Mouse (Mus musculus): ENCODE results near the gene Gm21852. TPM values are rescaled to one million over a fixed set of nuclear protein-coding genes. Genes with fewer than 3 reads are reported as not detected.
"Not testable (repeated sequence)": the region's sequence is repeated elsewhere in the genome, so short reads cannot be mapped to it uniquely, and the experiment has no call there.

The Gm21852 gene
- not detected in 2 replicates for polyA plus RNA-seq (2015; fragmentation: Nextera tagmentation; extraction: Ambion mirVana)

DNA sequence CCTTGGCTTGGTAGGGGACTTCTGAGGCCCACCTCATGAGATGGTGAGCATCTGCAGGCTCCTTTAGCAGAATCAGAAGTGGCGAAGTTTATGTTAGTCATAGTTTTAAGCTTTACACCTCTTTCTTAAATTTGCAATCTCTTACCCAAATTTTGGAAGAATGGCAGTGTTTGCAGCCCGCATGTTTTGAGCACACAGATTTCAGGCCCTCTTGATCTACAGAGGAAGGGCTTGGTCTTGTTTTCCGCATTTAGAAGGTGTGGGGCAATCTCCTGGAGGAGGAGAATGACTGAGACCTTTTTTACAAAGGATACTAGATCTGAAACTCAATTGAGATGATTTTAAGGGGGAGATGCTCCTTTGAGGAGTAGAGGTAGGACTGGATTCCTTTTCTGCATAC, at the start of gene Gm21852:
TSS of gene Gm21852 (minus strand) at position 101 of the 400 bp plus-strand sequence.
- H3K36me3 ChIP-seq (ENCODE audit: control insufficient read depth, insufficient read depth, low read length); H3K9me3 ChIP-seq (ENCODE audit: control insufficient read depth, low read length); H3K27me3 ChIP-seq (replicated peaks; ENCODE audit: control insufficient read depth, insufficient read depth, low read length); H3K4me3 ChIP-seq (ENCODE audit: low read length); H3K9ac ChIP-seq (ENCODE audit: low read depth, low read length); H3K27ac ChIP-seq (ENCODE audit: low read depth, low read length); ATAC-seq; H3K4me1 ChIP-seq (ENCODE audit: control insufficient read depth, insufficient read depth, low read depth, low read length); H3K4me2 ChIP-seq (ENCODE audit: low read length): not testable (repeated sequence)
- no CpG with 5 or more reads among the region's 3 CpGs for WGBS

Small RNA genes within 50 kb of the gene (microRNA-seq; reads per million reads assigned to microRNA genes)
- gene Gm27466 (not detected), gene Gm28018 (not detected)

Other genes starting within 250 kb of the Gm21852 start
- gene Gm21797, start 123.8 kb upstream of the Gm21852 start, polyA plus RNA-seq (2015; fragmentation: Nextera tagmentation; extraction: Ambion mirVana): not detected in 2 replicates
- not detected in 2 replicates for gene Gm20795, start 152.9 kb upstream of the Gm21852 start, polyA plus RNA-seq (2015; fragmentation: Nextera tagmentation; extraction: Ambion mirVana)

All from hindbrain, embryonic 16.5 days (tissue).